Mouse (Mus musculus) bone marrow, adult 2 months (tissue): ENCODE results near the gene Apbb2. TPM values are rescaled to one million over a fixed set of nuclear protein-coding genes. Genes with fewer than 3 reads are reported as not detected.

ENCODE experiments used
- H3K27ac ChIP-seq: fragments of 200-500 bp; 2 replicates; pipeline ENCODE4 v1.5.1; 2012; ENCODE audit warnings: low read depth, mild to moderate bottlenecking, control low read depth, inconsistent platforms, low read length; ENCODE audit not compliant: control insufficient read depth, poor library complexity, insufficient read depth
- H3K4me1 ChIP-seq: fragments of 200-500 bp; 2 replicates; pipeline ENCODE4 v1.6.1; 2011; ENCODE audit warnings: low read length; ENCODE audit not compliant: control insufficient read depth, insufficient read depth
- H3K4me3 ChIP-seq: fragments of 200-500 bp; replicated peaks from 2 replicates; pipeline ENCODE3; 2011; ENCODE audit warnings: mild to moderate bottlenecking, low read depth, low read length, control low read depth; ENCODE audit not compliant: control insufficient read depth
- CTCF ChIP-seq: fragments of 200-500 bp; IDR thresholded peaks from 2 replicates; pipeline ENCODE4 v1.5.1; 2011; ENCODE audit warnings: low read length, control low read depth; ENCODE audit not compliant: control insufficient read depth, insufficient read depth
- POLR2A ChIP-seq: fragments of 200-500 bp; IDR thresholded peaks from 2 replicates; pipeline ENCODE4 v1.6.1; 2011; ENCODE audit warnings: low read depth, mild to moderate bottlenecking, control low read depth, low read length, borderline replicate concordance; ENCODE audit not compliant: control insufficient read depth
- WGBS: fragments of 180-500 bp; shearing (Covaris S2); methylation state at CpG from one replicate; pipeline ENCODE4 v1.1.7; 2018; 5-methylcytosine and 5-hydroxymethylcytosine counted together
- polyA plus RNA-seq: library from polyadenylated mRNA; stranded (reverse); fragments of >200 nt; gene quantifications from 2 replicates; pipeline ENCODE4 v1.2.4, GENCODE M21; 2011; ENCODE audit warnings: low replicate concordance; ENCODE audit not compliant: missing spikeins, insufficient read depth, insufficient read length

The Apbb2 gene
- polyA plus RNA-seq, 1 experiment: 6.6 TPM

GRCm38 (mm10) chr5:66542521-66542920 is 76.1 kb downstream of the Apbb2 start:
- WGBS: 77% methylated on average over 4 of the region's 4 CpGs
- Histone ChIP-seq H3K4me3 (no peak overlapping the region), H3K4me1 (no peaks in the 10 kb centered on the region), H3K27ac (no peak overlapping the region)
- TF ChIP-seq CTCF (no peak), POLR2A (no peak)

GRCm38 (mm10) chr5:66541385-66541784 is 77.2 kb downstream of the Apbb2 start:
- no peak overlapping the region for H3K4me3 ChIP-seq
- TF ChIP-seq CTCF (no peak), POLR2A (no peak)
- no peaks in the 10 kb centered on the region for H3K4me1 ChIP-seq
- 64% methylated on average over 4 of the region's 4 CpGs for WGBS
- no peak overlapping the region for H3K27ac ChIP-seq

GRCm38 (mm10) chr5:66540246-66540645 is 78.3 kb downstream of the Apbb2 start:
- Histone ChIP-seq H3K4me3 (no peak overlapping the region), H3K4me1 (no peaks in the 10 kb centered on the region), H3K27ac (no peak overlapping the region)
- WGBS: 93% methylated on average over 4 of the region's 4 CpGs
- TF ChIP-seq POLR2A (no peak), CTCF (no peak)

- no peak overlapping the region for H3K27ac ChIP-seq
- whole genome bisulfite sequencing: 88% methylated on average over 7 of the region's 7 CpGs
- no peak for TF ChIP-seq CTCF
- TF ChIP-seq POLR2A: no peak
- no peak overlapping the region for H3K4me3 ChIP-seq
- H3K4me1 ChIP-seq: no peaks in the 10 kb centered on the region
These were observed 80.8 kb downstream of the Apbb2 start for GRCm38 (mm10) chr5:66537811-66538210.

- no peak for TF ChIP-seq CTCF
- TF ChIP-seq POLR2A: no peak
- H3K4me3 ChIP-seq: no peak overlapping the region
- H3K4me1 ChIP-seq: no peaks in the 10 kb centered on the region
- 68% methylated on average over 8 of the region's 8 CpGs for WGBS
- no peak overlapping the region for H3K27ac ChIP-seq
These were observed 81.8 kb downstream of the Apbb2 start for GRCm38 (mm10) chr5:66536696-66537358.

- TF ChIP-seq CTCF: no peak
- TF ChIP-seq POLR2A: no peak
- WGBS: 82% methylated on average over 9 of the region's 9 CpGs
- no peaks in the 10 kb centered on the region for H3K4me1 ChIP-seq
- no peak overlapping the region for H3K4me3 ChIP-seq
- no peak overlapping the region for H3K27ac ChIP-seq
These were observed 82.9 kb downstream of the Apbb2 start for GRCm38 (mm10) chr5:66535566-66536236.

- TF ChIP-seq POLR2A (no peak), CTCF (no peak)
- no peak overlapping the region for H3K4me3 ChIP-seq
- 88% methylated on average over 14 of the region's 14 CpGs for WGBS
- no peak overlapping the region for H3K27ac ChIP-seq
- no peaks in the 10 kb centered on the region; the same call in 1 of the 2 replicates for H3K4me1 ChIP-seq
These were observed 84.7 kb downstream of the Apbb2 start for GRCm38 (mm10) chr5:66533711-66534425.

- no peak overlapping the region for H3K4me3 ChIP-seq
- H3K27ac ChIP-seq: no peak overlapping the region
- no peaks in the 10 kb centered on the region; the same call in 1 of the 2 replicates for H3K4me1 ChIP-seq
- no peak for TF ChIP-seq POLR2A
- no peak for TF ChIP-seq CTCF
- 79% methylated on average over 6 of the region's 6 CpGs for WGBS
These were observed 85.8 kb downstream of the Apbb2 start for GRCm38 (mm10) chr5:66532827-66533226.
